Mouse (Mus musculus) MEL (cell line): Measurements from ENCODE around the gene Brpf3. TPM values are rescaled to one million over a fixed set of nuclear protein-coding genes. Genes with fewer than 3 reads are reported as not detected.
"Not testable (repeated sequence)": the region's sequence is repeated elsewhere in the genome, so short reads cannot be mapped to it uniquely, and the experiment has no call there.

Experiments
- DNase-seq: peaks from one replicate; pipeline ENCODE4 v3.0.0; 2011; ENCODE audit warnings: low read depth, low spot score
- H3K27ac ChIP-seq: 2 replicates; pipeline ENCODE4 v1.5.1; 2012; ENCODE audit warnings: low read depth, mild to moderate bottlenecking, control low read depth, low read length, moderate library complexity; ENCODE audit not compliant: control insufficient read depth
- H3K27me3 ChIP-seq, 2 experiments: fragments of 150-350 bp in 1 of 2; sonication (generic) in 1 of 2; 2 replicates each; pipeline ENCODE4 v1.6.1; 2012; ENCODE audit warnings: low read length in 2 of 2, mild to moderate bottlenecking in 2 of 2, improper control_type of control experiment in 1 of 2, moderate library complexity in 1 of 2; ENCODE audit not compliant: insufficient read depth in 2 of 2, control insufficient read depth in 1 of 2
- H3K36me3 ChIP-seq, 2 experiments: 2 replicates each; pipeline ENCODE4 v1.6.1; 2012 to 2014; ENCODE audit warnings: low read length in 2 of 2, improper control_type of control experiment in 1 of 2, inconsistent platforms in 1 of 2, mild to moderate bottlenecking in 1 of 2; ENCODE audit not compliant: insufficient read depth in 2 of 2, control insufficient read depth in 1 of 2
- H3K4me1 ChIP-seq, 2 experiments: fragments of 150-350 bp in 1 of 2; sonication (generic) in 1 of 2; 2 replicates each; pipeline ENCODE4 v1.6.1; 2012; ENCODE audit warnings: low read length in 2 of 2, improper control_type of control experiment in 1 of 2, mild to moderate bottlenecking in 1 of 2; ENCODE audit not compliant: insufficient read depth in 2 of 2, control insufficient read depth in 1 of 2
- H3K4me3 ChIP-seq, 2 experiments: fragments of 150-350 bp in 1 of 2; sonication (generic) in 1 of 2; 2 replicates each; pipeline ENCODE4 v1.5.1; 2012; ENCODE audit warnings: low read depth in 2 of 2, low read length in 2 of 2, mild to moderate bottlenecking in 2 of 2, moderate library complexity in 2 of 2, control low read depth in 1 of 2, improper control_type of control experiment in 1 of 2; ENCODE audit not compliant: control insufficient read depth in 1 of 2, insufficient read depth in 1 of 2
- H3K79me2 ChIP-seq: 2 replicates; pipeline ENCODE4 v1.6.1; 2012; ENCODE audit warnings: mild to moderate bottlenecking, low read length, moderate library complexity; ENCODE audit not compliant: control insufficient read depth, poor library complexity, insufficient read depth
- H3K9ac ChIP-seq: 2 replicates; pipeline ENCODE4 v1.6.1; 2012; ENCODE audit warnings: low read depth, mild to moderate bottlenecking, control low read depth, low read length, moderate library complexity; ENCODE audit not compliant: control insufficient read depth, poor library complexity, severe bottlenecking
- H3K9me3 ChIP-seq: fragments of 150-350 bp; sonication (generic); replicated peaks from 2 replicates; pipeline ENCODE4 v1.6.1; 2012; ENCODE audit warnings: mild to moderate bottlenecking, low read length, improper control_type of control experiment, moderate library complexity; ENCODE audit not compliant: insufficient read depth
- CTCF ChIP-seq, 3 experiments: IDR thresholded peaks in 2 of 3; conservative IDR thresholded peaks in 1 of 3; 2 replicates each; pipeline ENCODE4 v1.5.1; 2011 to 2012; ENCODE audit warnings: low read length in 3 of 3, low read depth in 2 of 3, mild to moderate bottlenecking in 2 of 3, improper control_type of control experiment in 1 of 3, inconsistent platforms in 1 of 3, mixed read lengths in 1 of 3, moderate library complexity in 1 of 3; ENCODE audit not compliant: control insufficient read depth in 1 of 3, insufficient read depth in 1 of 3, poor library complexity in 1 of 3, severe bottlenecking in 1 of 3
- EP300 ChIP-seq, 2 experiments: IDR thresholded peaks; 2 replicates each; pipeline ENCODE4 v1.6.1; 2011; ENCODE audit warnings: improper control_type of control experiment in 2 of 2, low read length in 2 of 2, low read depth in 1 of 2, mild to moderate bottlenecking in 1 of 2
- ETS1 ChIP-seq: IDR thresholded peaks from 2 replicates; pipeline ENCODE4 v1.6.1; 2012; ENCODE audit warnings: low read depth, mild to moderate bottlenecking, inconsistent platforms, low read length, improper control_type of control experiment, moderate library complexity
- GATA1 ChIP-seq: IDR thresholded peaks from 2 replicates; pipeline ENCODE4 v1.6.1; 2011; ENCODE audit warnings: low read depth, low read length, improper control_type of control experiment
- JUND ChIP-seq: IDR thresholded peaks from 2 replicates; pipeline ENCODE4 v1.6.1; 2011; ENCODE audit warnings: low read depth, mild to moderate bottlenecking, improper control_type of control experiment, low read length
- MAZ ChIP-seq: IDR thresholded peaks from 2 replicates; pipeline ENCODE4 v1.6.1; 2012; ENCODE audit warnings: low read depth, mild to moderate bottlenecking, inconsistent platforms, low read length, improper control_type of control experiment
- MXI1 ChIP-seq: IDR thresholded peaks from 2 replicates; pipeline ENCODE4 v1.6.1; 2011; ENCODE audit warnings: mild to moderate bottlenecking, low read depth, low read length, improper control_type of control experiment
- RAD21 ChIP-seq: IDR thresholded peaks from 2 replicates; pipeline ENCODE4 v1.6.1; 2011; ENCODE audit warnings: mild to moderate bottlenecking, low read depth, low read length, improper control_type of control experiment
- RCOR1 ChIP-seq: IDR thresholded peaks from 2 replicates; pipeline ENCODE4 v1.6.1; 2012; ENCODE audit warnings: low read depth, mild to moderate bottlenecking, inconsistent platforms, low read length, improper control_type of control experiment
- SMC3 ChIP-seq: IDR thresholded peaks from 2 replicates; pipeline ENCODE4 v1.6.1; 2011; ENCODE audit warnings: low read depth, low read length, improper control_type of control experiment
- TAL1 ChIP-seq: IDR thresholded peaks from 2 replicates; pipeline ENCODE4 v1.6.1; 2012; ENCODE audit warnings: mild to moderate bottlenecking, inconsistent platforms, low read length, moderate library complexity, mixed read lengths
- TCF12 ChIP-seq: IDR thresholded peaks from 2 replicates; pipeline ENCODE4 v1.6.1; 2014; ENCODE audit warnings: low read depth, mild to moderate bottlenecking, inconsistent platforms, low read length, improper control_type of control experiment, moderate library complexity
- ZC3H11A ChIP-seq: IDR thresholded peaks from 2 replicates; pipeline ENCODE4 v1.6.1; 2012; ENCODE audit warnings: low read depth, mild to moderate bottlenecking, inconsistent platforms, low read length, improper control_type of control experiment
- polyA plus RNA-seq, 2 experiments: library from polyadenylated mRNA; stranded (reverse) in 1 of 2; unstranded in 1 of 2; fragments of >175 nt in 1 of 2; fragments of >200 nt in 1 of 2; gene quantifications; 2 replicates each; pipeline versions ENCODE4 v1.2.1 to v1.2.4; 2012; ENCODE audit warnings: low replicate concordance in 2 of 2, low read depth in 1 of 2; ENCODE audit not compliant: insufficient read length in 2 of 2, insufficient read depth in 1 of 2, missing spikeins in 1 of 2
- total RNA-seq: library from RNA; depleted of rRNA; stranded (reverse); fragments of 300-350 nt; gene quantifications from 2 replicates; pipeline ENCODE4 v1.2.3, GENCODE M21; 2012

Gene Brpf3
- total and polyA plus RNA-seq, 3 experiments = 1.7 to 23.7 TPM; not detected in 1

DNA sequence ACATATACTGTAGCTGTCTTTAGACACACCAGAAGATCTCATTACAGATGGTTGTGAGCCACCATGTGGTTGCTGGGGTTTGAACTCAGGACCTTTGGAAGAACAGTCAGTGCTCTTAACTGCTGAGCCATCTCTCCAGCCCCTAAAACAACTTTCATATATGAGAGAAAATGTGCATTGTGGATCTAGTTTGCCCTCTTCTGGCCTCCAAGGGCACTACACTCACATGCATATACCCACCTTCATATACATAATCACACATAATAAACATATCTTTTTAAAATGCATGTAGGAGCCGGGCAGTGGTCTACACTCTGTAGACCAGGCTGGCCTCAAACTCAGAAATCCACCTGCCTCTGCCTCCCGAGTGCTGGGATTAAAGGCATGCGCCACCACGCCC is 41.1 kb downstream of the Brpf3 start:
- H3K27me3 ChIP-seq, H3K4me3 ChIP-seq, H3K9ac ChIP-seq, H3K27ac ChIP-seq, H3K9me3 ChIP-seq, H3K79me2 ChIP-seq, H3K4me1 ChIP-seq, H3K36me3 ChIP-seq: not testable (repeated sequence)
- peak; percentile 39 for DNase-seq
- TF ChIP-seq RAD21 (peak; percentile 32), CTCF (IDR thresholded peaks at IDR 0.05 in 2 of 3, conservative IDR thresholded peaks at IDR 0.05 in 1 of 3; ENCODE audit: control insufficient read depth in 1 of 3, insufficient read depth in 1 of 3, low read depth in 2 of 3, low read length in 3 of 3, poor library complexity in 1 of 3, severe bottlenecking in 1 of 3) (peak in 2 of 3 experiments; percentile 12 to 40; a peak in 2 of 6 replicates), ZC3H11A (peak; percentile 16; the same call in 1 of the 2 replicates), SMC3 (peak; percentile 36)

DNA sequence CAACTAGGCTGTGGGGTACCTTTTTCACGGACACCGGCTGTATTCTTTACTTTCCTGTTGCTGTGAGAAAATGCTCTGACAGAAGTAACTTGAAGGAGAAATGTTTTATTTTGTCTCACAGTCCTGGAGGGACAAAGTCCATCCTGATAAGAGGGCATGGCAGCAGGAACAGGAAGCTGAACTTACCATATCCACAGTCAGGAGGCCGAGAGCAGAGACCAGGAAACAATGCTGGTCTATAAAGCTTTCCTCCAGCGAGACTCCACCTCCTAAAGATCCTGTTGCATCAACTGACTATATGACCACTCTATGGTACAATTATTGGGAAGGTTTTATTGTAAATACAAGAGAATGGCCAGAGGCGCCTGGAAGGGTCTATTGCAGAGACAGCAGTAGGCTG is 42.8 kb downstream of the Brpf3 start:
- Histone ChIP-seq H3K4me1 (peaks cover 5 to 12% of the 10 kb centered on the region in 2 experiments), H3K36me3 (peaks cover 0 to 9% of the 10 kb centered on the region in 2 experiments; a peak in 2 of 4 replicates), H3K9ac (no peak overlapping the region), H3K4me3 (no peak overlapping the region), H3K9me3 (no peaks in the 10 kb centered on the region), H3K27ac (no peak overlapping the region)
- no peak for DNase-seq
- TF ChIP-seq RCOR1 = no peak
- 0 out of 2 replicates have a peak, but pooled peaks have one; percentile 5 for TF ChIP-seq GATA1
- TF ChIP-seq, all 39 proteins: peak for 1
- Histone ChIP-seq H3K27me3 (no peaks in the 10 kb centered on the region), H3K79me2 (no peaks in the 10 kb centered on the region)

DNA sequence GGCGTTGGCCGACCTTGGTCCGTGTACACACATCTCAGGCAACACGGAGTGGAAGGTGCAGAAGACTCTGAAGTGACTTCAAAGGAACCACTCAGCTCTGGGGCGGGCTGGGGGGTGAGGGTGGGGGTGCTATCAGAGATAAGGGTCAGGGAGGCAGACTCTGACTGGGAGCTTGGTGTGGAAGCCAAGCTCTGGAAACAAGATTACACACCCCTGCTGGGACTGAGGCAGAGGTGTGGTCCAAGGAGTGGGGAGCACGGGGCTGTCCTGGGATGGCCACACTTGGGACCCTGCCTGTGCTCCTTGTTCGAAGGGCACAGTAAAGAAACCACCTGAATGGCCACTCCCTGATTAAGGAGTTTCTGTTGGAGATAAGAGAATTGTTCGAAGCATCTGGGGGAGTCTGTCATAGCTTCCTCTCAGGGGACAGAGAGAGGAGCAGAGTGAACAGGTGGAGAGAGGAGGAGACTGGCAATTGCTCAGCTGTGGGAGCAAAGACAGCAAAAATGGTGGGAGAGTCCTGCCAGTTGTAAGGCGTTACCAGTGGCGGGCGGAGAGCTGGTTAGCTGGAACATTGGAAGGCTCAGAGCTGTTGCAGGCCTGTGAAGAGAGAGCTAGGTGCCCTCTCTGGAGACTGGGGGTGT is 46.2 kb downstream of the Brpf3 start:
- peak; percentile 74 for DNase-seq
- no peak overlapping the region for H3K9ac ChIP-seq
- peak overlapping the region in 1 of 2 experiments; percentile 22; a peak in 1 of 4 replicates for H3K4me3 ChIP-seq
- H3K27me3 ChIP-seq = no peaks in the 10 kb centered on the region
- peaks cover 0 to 9% of the 10 kb centered on the region in 2 experiments; a peak in 2 of 4 replicates for H3K36me3 ChIP-seq
- no peaks in the 10 kb centered on the region for H3K9me3 ChIP-seq
- peak overlapping the region; percentile 47 for H3K27ac ChIP-seq
- H3K79me2 ChIP-seq = no peaks in the 10 kb centered on the region
- TF ChIP-seq EP300 (IDR thresholded peaks at IDR 0.05; ENCODE audit: low read depth in 1 of 2, low read length in 2 of 2) (peak; percentile 33 to 49; a peak in 3 of 4 replicates), JUND (no peak), MXI1 (peak; percentile 52), TAL1 (peak; percentile 25; the same call in 1 of the 2 replicates), TCF12 (0 out of 2 replicates have a peak, but pooled peaks have one; percentile 37), CTCF (IDR thresholded peaks at IDR 0.05 in 2 of 3, conservative IDR thresholded peaks at IDR 0.05 in 1 of 3; ENCODE audit: control insufficient read depth in 1 of 3, insufficient read depth in 1 of 3, low read depth in 2 of 3, low read length in 3 of 3, poor library complexity in 1 of 3, severe bottlenecking in 1 of 3) (no peak), MAZ (peak; percentile 50; the same call in 1 of the 2 replicates), RCOR1 (peak; percentile 29; the same call in 1 of the 2 replicates), GATA1 (peak; percentile 75), ETS1 (peak; percentile 10; the same call in 1 of the 2 replicates)
- H3K4me1 ChIP-seq = peaks cover 5 to 12% of the 10 kb centered on the region in 2 experiments
